ENCODE assay signal across 10 mouse cellular contexts in the genomic region with DNA sequence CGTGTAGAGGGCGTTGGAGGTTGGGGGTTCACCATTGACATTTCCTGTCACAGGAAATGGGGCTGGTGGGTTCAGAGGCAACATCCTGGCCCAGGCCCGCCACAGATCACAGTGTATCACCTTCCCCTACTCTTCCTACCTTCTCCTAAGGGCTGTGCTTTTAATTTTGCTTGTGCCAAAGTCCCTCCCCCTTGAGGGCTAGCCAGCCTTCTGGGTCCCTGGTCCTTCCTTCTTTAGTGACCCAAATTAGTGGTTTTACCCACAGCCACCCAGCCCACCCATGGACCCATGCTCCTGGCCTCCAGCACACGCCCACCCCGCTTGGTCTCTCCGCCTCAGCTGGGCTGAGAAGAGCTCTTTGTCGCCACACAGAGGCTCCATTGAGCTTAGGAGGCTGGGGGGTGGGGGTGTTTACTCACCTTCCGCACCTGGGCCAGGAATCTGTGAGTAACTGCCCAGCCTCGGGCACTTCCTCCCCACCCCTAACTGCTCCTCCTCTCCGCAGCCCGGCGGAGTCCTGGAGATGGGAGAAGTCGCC. TPM values are rescaled to one million over a fixed set of nuclear protein-coding genes. Genes with fewer than 3 reads are reported as not detected.
A peak's percentile ranks its signal among the peaks of the same experiment; 100 is the strongest.
DNase-seq lines count a peak whose midpoint lies in the region; ATAC-seq and TF ChIP-seq lines count a peak whose summit lies in the region.
"Had no signal": no experiment of that assay in that cellular context is flagged by ENCODE, and none has a peak within 500 bp of the region (broad histone marks: within the 10 kb centered on the region; RNA-seq: fewer than 3 reads in every experiment).

No protein-coding gene starts in this region.

- no peaks in the 10 kb centered on the region for H3K27me3 ChIP-seq in CH12.LX (replicated peaks)
- H3K27me3 ChIP-seq in intestine, embryonic 14.5 days (replicated peaks; ENCODE audit: control insufficient read depth, insufficient read depth, low read length): no peaks in the 10 kb centered on the region

- H3K4me2 ChIP-seq in CH12.LX (ENCODE audit: insufficient read depth, low read depth, poor library complexity, severe bottlenecking): no peak overlapping the region
- H3K4me2 ChIP-seq in intestine, embryonic 14.5 days (ENCODE audit: low read length): peak overlapping the region; percentile 23

- peak; percentile 9; the same call in 1 of the 2 replicates for ATAC-seq in intestine, embryonic 14.5 days (replicated peaks; ENCODE audit: low FRiP score, low TSS enrichment, low read depth)
- ATAC-seq in megakaryocyte progenitor cell, adult 5-6 weeks (replicated peaks; ENCODE audit: poor library complexity): 0 out of 2 replicates have a peak, but pooled peaks have one; percentile 2

- H3K9me3 ChIP-seq in CH12.LX (replicated peaks; ENCODE audit: low read length): no peaks in the 10 kb centered on the region
- H3K9me3 ChIP-seq in intestine, embryonic 14.5 days (ENCODE audit: control insufficient read depth, low read length): no peaks in the 10 kb centered on the region

- no peak overlapping the region for H3K4me3 ChIP-seq in CH12.LX (replicated peaks in 1 of 3; ENCODE audit: low read depth in 2 of 3, low read length in 2 of 3, poor library complexity in 1 of 3)
- 0 out of 2 replicates have a peak overlapping the region, but pooled peaks have one; percentile 1 for H3K4me3 ChIP-seq in intestine, embryonic 14.5 days (ENCODE audit: low read depth, low read length)

- H3K79me2 ChIP-seq in CH12.LX (replicated peaks; ENCODE audit: control insufficient read depth, extremely low read depth, insufficient read depth, poor library complexity, severe bottlenecking): peaks cover 34% of the 10 kb centered on the region

- 25% methylated on average over 13 of the region's 13 CpGs for WGBS in intestine, embryonic 14.5 days

- in situ Hi-C loops in CH12.LX (cut with MboI; ENCODE audit: low pct_ligation_motif_present, low pct_unique_long_range_greater_than_20kb, low sequenced_read_pairs): loop anchor here (10.0 kb wide), 1 partner anchor 52 kb away; no protein-coding TSS in a partner anchor

- intact Hi-C loops in heart, postnatal 25 days (cut with DNase I): no loop called here

- H3K27ac ChIP-seq in CH12.LX (ENCODE audit: insufficient read depth, low read depth): no peak overlapping the region
- 0 out of 2 replicates have a peak overlapping the region, but pooled peaks have one; percentile 43 for H3K27ac ChIP-seq in intestine, embryonic 14.5 days (ENCODE audit: low read depth)

- DNase-seq in heart, adult 11 months: peak; percentile 93
- no peak for DNase-seq in heart, postnatal 25 days (ENCODE audit: low spot score)
- DNase-seq in CH12.LX (ENCODE audit: extremely low read depth): no peak
- DNase-seq in intestine, embryonic 14.5 days (ENCODE audit: low spot score): no peak
- no peak for DNase-seq in retina, embryonic 14.5 days (ENCODE audit: low spot score)
- no peak for DNase-seq in frontal cortex, postnatal 25 days (ENCODE audit: low spot score in 2 of 2)
- DNase-seq in kidney, adult 9 months: no peak

- H3K9ac ChIP-seq in CH12.LX (ENCODE audit: insufficient read depth, low read depth): no peak overlapping the region
- 0 out of 2 replicates have a peak overlapping the region, but pooled peaks have one; percentile 13 for H3K9ac ChIP-seq in intestine, embryonic 14.5 days (ENCODE audit: low read length)

- H3K4me1 ChIP-seq in CH12.LX (ENCODE audit: control insufficient read depth in 1 of 2, insufficient read depth in 2 of 2): peaks cover 16 to 31% of the 10 kb centered on the region in 2 experiments
- peaks cover 26% of the 10 kb centered on the region; the same call in 1 of the 2 replicates for H3K4me1 ChIP-seq in intestine, embryonic 14.5 days (replicated peaks; ENCODE audit: control insufficient read depth, insufficient read depth, low read length)

- 0 out of 4 replicates have a peak, but pooled peaks of 1 of the 2 experiments have one; percentile 7 for TF ChIP-seq CTCF in CH12.LX (conservative IDR thresholded peaks at IDR 0.05 in 1 of 2, IDR thresholded peaks at IDR 0.05 in 1 of 2; ENCODE audit: low read depth in 2 of 2, low read length in 2 of 2)

- dilution Hi-C loops in CH12.LX (cut with MboI; ENCODE audit: extremely low pct_ligation_motif_present, extremely low pct_unique_long_range_greater_than_20kb, low sequenced_read_pairs): no loop called here

- no peak for TF ChIP-seq POLR2A in CH12.LX (IDR thresholded peaks at IDR 0.05; ENCODE audit: low read depth, low read length)

- no peak for TF ChIP-seq EP300 in CH12.LX (IDR thresholded peaks at IDR 0.05; ENCODE audit: low read length)

- H3K36me3 ChIP-seq in CH12.LX (replicated peaks in 1 of 2; ENCODE audit: control insufficient read depth in 1 of 2, insufficient read depth in 1 of 2, low read length in 1 of 2): peaks cover 45 to 70% of the 10 kb centered on the region in 2 experiments
- H3K36me3 ChIP-seq in intestine, embryonic 14.5 days (ENCODE audit: control insufficient read depth, insufficient read depth, low read length): peaks cover 26% of the 10 kb centered on the region

- TF ChIP-seq RAD21 in CH12.LX (IDR thresholded peaks at IDR 0.05; ENCODE audit: low read depth, low read length): peak; percentile 4

TF ChIP-seq in CH12.LX, 34 proteins besides CTCF, POLR2A, EP300 and RAD21:
- TF ChIP-seq POLR2AphosphoS2 (IDR thresholded peaks at IDR 0.05; ENCODE audit: low read depth, low read length) (0 out of 2 replicates have a peak, but pooled peaks have one; percentile 55), KAT2A (IDR thresholded peaks at IDR 0.05; ENCODE audit: insufficient replicate concordance, low read length) (no peak)

RNA-seq across cellular contexts. Expression of a gene that starts 4.6 kb away (rescaled TPM):
- 10 to 100 TPM; 47.8 to 51.8 TPM for total RNA-seq in heart, postnatal 25 days (2021)
- total RNA-seq in CH12.LX (2012; rRNA removed) (37.8 and 40.2 TPM in 2 replicates), CH12.LX (2014; rRNA removed) (14.6 and 17.8 TPM in 2 replicates)
- 128 and 134 TPM in 2 replicates for polyA plus RNA-seq in CH12.LX (2012; ENCODE audit: insufficient read length, low read depth)
- 80.6 and 85.3 TPM in 2 replicates for polyA plus RNA-seq in intestine, embryonic 14.5 days (2014; fragmentation: Nextera tagmentation; extraction: Ambion mirVana)
- 58.2 and 67.9 TPM in 2 replicates for total RNA-seq in megakaryocyte progenitor cell, adult 5-6 weeks (2015)
- 36.6 and 46.2 TPM in 2 replicates for total RNA-seq in megakaryocyte progenitor cell, adult 5-6 weeks (2017)

RNA-seq across cellular contexts. Expression of a gene that starts 10.1 kb away (rescaled TPM):
- total RNA-seq in heart, postnatal 25 days (2021): 1 to 10 TPM in 1 of 2 experiments, under 1 TPM in 1; 0.96 to 2.0 TPM
- total RNA-seq in CH12.LX (2012; rRNA removed): 71.3 and 75.2 TPM in 2 replicates
- 46.6 and 51.8 TPM in 2 replicates for total RNA-seq in CH12.LX (2014; rRNA removed)
- 313 and 422 TPM in 2 replicates for polyA plus RNA-seq in CH12.LX (2012; ENCODE audit: insufficient read length, low read depth)
- 0.28 and 0.32 TPM in 2 replicates for polyA plus RNA-seq in intestine, embryonic 14.5 days (2014; fragmentation: Nextera tagmentation; extraction: Ambion mirVana)
- 0.34 and 0.35 TPM in 2 replicates for total RNA-seq in megakaryocyte progenitor cell, adult 5-6 weeks (2015)
- 0.08 and 0.78 TPM in 2 replicates for total RNA-seq in megakaryocyte progenitor cell, adult 5-6 weeks (2017)
- polyA plus RNA-seq: heart, embryonic 14.5 days had no signal

RNA-seq across cellular contexts. Expression of a gene that starts 23.1 kb away (rescaled TPM):
- 100 to 1,000 TPM; 493 to 532 TPM for total RNA-seq in heart, postnatal 25 days (2021)
- total RNA-seq in CH12.LX (2012; rRNA removed) (4,140 and 4,169 TPM in 2 replicates), CH12.LX (2014; rRNA removed) (2,094 and 2,149 TPM in 2 replicates)
- 1,720 and 1,739 TPM in 2 replicates for polyA plus RNA-seq in CH12.LX (2012; ENCODE audit: insufficient read length, low read depth)
- 3,468 and 3,555 TPM in 2 replicates for polyA plus RNA-seq in intestine, embryonic 14.5 days (2014; fragmentation: Nextera tagmentation; extraction: Ambion mirVana)
- 2,965 and 3,011 TPM in 2 replicates for total RNA-seq in megakaryocyte progenitor cell, adult 5-6 weeks (2015)
- total RNA-seq in megakaryocyte progenitor cell, adult 5-6 weeks (2017): 1,012 and 1,228 TPM in 2 replicates

RNA-seq across cellular contexts. Expression of a gene that starts 37.0 kb away (rescaled TPM):
- not detected for total RNA-seq in heart, postnatal 25 days (2021)
- total RNA-seq in CH12.LX (2012; rRNA removed) (not detected in 2 replicates), CH12.LX (2014; rRNA removed) (not detected in 2 replicates)
- not detected in 2 replicates for polyA plus RNA-seq in CH12.LX (2012; ENCODE audit: insufficient read length, low read depth)
- polyA plus RNA-seq in intestine, embryonic 14.5 days (2014; fragmentation: Nextera tagmentation; extraction: Ambion mirVana): not detected in 2 replicates
- total RNA-seq in megakaryocyte progenitor cell, adult 5-6 weeks (2015): not detected in 2 replicates
- total RNA-seq in megakaryocyte progenitor cell, adult 5-6 weeks (2017): not detected in 2 replicates
- total RNA-seq: MEL had no signal
- polyA plus RNA-seq: heart, embryonic 14.5 days had no signal

RNA-seq across cellular contexts. Expression of a gene that starts 37.4 kb away (rescaled TPM):
- total RNA-seq in heart, postnatal 25 days (2021): not detected
- total RNA-seq in CH12.LX (2012; rRNA removed) (not detected in 2 replicates), CH12.LX (2014; rRNA removed) (not detected in 2 replicates)
- not detected in 2 replicates for polyA plus RNA-seq in CH12.LX (2012; ENCODE audit: insufficient read length, low read depth)
- polyA plus RNA-seq in intestine, embryonic 14.5 days (2014; fragmentation: Nextera tagmentation; extraction: Ambion mirVana): not detected in 2 replicates
- not detected in 2 replicates for total RNA-seq in megakaryocyte progenitor cell, adult 5-6 weeks (2015)
- not detected in 2 replicates for total RNA-seq in megakaryocyte progenitor cell, adult 5-6 weeks (2017)
- total RNA-seq: MEL had no signal
- polyA plus RNA-seq: heart, embryonic 14.5 days had no signal

Comparison
In these comparisons a context has a peak if more than half of its experiments do, and no peak if none do; other contexts are left out.
1. RNA of a gene that starts 10.1 kb away (total RNA-seq): 46.6 to 75.2 TPM in CH12.LX; 0.96 to 2.0 TPM in heart, postnatal 25 days and 0.08 to 0.78 TPM in megakaryocyte progenitor cell, adult 5-6 weeks; every median in the first group is over 10 times any median in the second.